Mouse (Mus musculus): Measurements from ENCODE around the gene Def8. TPM values are rescaled to one million over a fixed set of nuclear protein-coding genes. Genes with fewer than 3 reads are reported as not detected.

Def8 gene
- polyA plus RNA-seq, 1 experiment = 87.1 TPM

GRCm38 (mm10) chr8:123387041-123387440, 36.3 kb upstream of the Def8 start:
- TF ChIP-seq POLR2A (IDR thresholded peaks at IDR 0.05; ENCODE audit: low read depth, low read length) (no peak), CTCF (conservative IDR thresholded peaks at IDR 0.05; ENCODE audit: insufficient read depth, insufficient read length, low read depth, low read length) (no peak)
- whole genome bisulfite sequencing = 78% methylated on average over 3 of the region's 3 CpGs
- H3K27me3 ChIP-seq (replicated peaks; ENCODE audit: control insufficient read depth, insufficient read depth, low read length) = no peaks in the 10 kb centered on the region
- no peak overlapping the region for H3K4me3 ChIP-seq (ENCODE audit: insufficient read depth, low read depth, low read length)
- H3K4me1 ChIP-seq (ENCODE audit: control insufficient read depth, insufficient read depth, low read length) = no peaks in the 10 kb centered on the region
- no peak for DNase-seq
- H3K27ac ChIP-seq (ENCODE audit: insufficient read depth, low read depth, low read length) = no peak overlapping the region
- peaks cover 4% of the 10 kb centered on the region for H3K36me3 ChIP-seq (ENCODE audit: control insufficient read depth, insufficient read depth, low read length)

- H3K4me1 ChIP-seq (ENCODE audit: control insufficient read depth, insufficient read depth, low read length) = no peaks in the 10 kb centered on the region
- H3K36me3 ChIP-seq (ENCODE audit: control insufficient read depth, insufficient read depth, low read length) = peaks cover 4% of the 10 kb centered on the region
- H3K4me3 ChIP-seq (ENCODE audit: insufficient read depth, low read depth, low read length) = no peak overlapping the region
- WGBS = 84% methylated on average over 8 of the region's 8 CpGs
- no peak for TF ChIP-seq CTCF (conservative IDR thresholded peaks at IDR 0.05; ENCODE audit: insufficient read depth, insufficient read length, low read depth, low read length)
- TF ChIP-seq POLR2A (IDR thresholded peaks at IDR 0.05; ENCODE audit: low read depth, low read length) = no peak
- no peak for DNase-seq
- no peak overlapping the region for H3K27ac ChIP-seq (ENCODE audit: insufficient read depth, low read depth, low read length)
- H3K27me3 ChIP-seq (replicated peaks; ENCODE audit: control insufficient read depth, insufficient read depth, low read length) = no peaks in the 10 kb centered on the region
Observed at GRCm38 (mm10) chr8:123387801-123388200, 35.5 kb upstream of the Def8 start.

GRCm38 (mm10) chr8:123389026-123389425, 34.3 kb upstream of the Def8 start:
- Histone ChIP-seq H3K27me3 (replicated peaks; ENCODE audit: control insufficient read depth, insufficient read depth, low read length) (no peaks in the 10 kb centered on the region), H3K4me3 (ENCODE audit: insufficient read depth, low read depth, low read length) (no peak overlapping the region), H3K27ac (ENCODE audit: insufficient read depth, low read depth, low read length) (peak overlapping the region; percentile 37; the same call in 1 of the 2 replicates), H3K4me1 (ENCODE audit: control insufficient read depth, insufficient read depth, low read length) (no peaks in the 10 kb centered on the region), H3K36me3 (ENCODE audit: control insufficient read depth, insufficient read depth, low read length) (peaks cover 2% of the 10 kb centered on the region; the same call in 1 of the 2 replicates)
- WGBS = 62% methylated on average over 7 of the region's 7 CpGs
- TF ChIP-seq POLR2A (IDR thresholded peaks at IDR 0.05; ENCODE audit: low read depth, low read length) (no peak), CTCF (conservative IDR thresholded peaks at IDR 0.05; ENCODE audit: insufficient read depth, insufficient read length, low read depth, low read length) (no peak)
- peak; percentile 74 for DNase-seq

GRCm38 (mm10) chr8:123398308-123398707, 25.0 kb upstream of the Def8 start:
- WGBS = 92% methylated on average over 13 of the region's 13 CpGs
- H3K4me1 ChIP-seq (ENCODE audit: control insufficient read depth, insufficient read depth, low read length) = no peaks in the 10 kb centered on the region
- no peak overlapping the region for H3K27ac ChIP-seq (ENCODE audit: insufficient read depth, low read depth, low read length)
- no peaks in the 10 kb centered on the region for H3K27me3 ChIP-seq (replicated peaks; ENCODE audit: control insufficient read depth, insufficient read depth, low read length)
- no peak overlapping the region for H3K4me3 ChIP-seq (ENCODE audit: insufficient read depth, low read depth, low read length)
- no peak for DNase-seq
- TF ChIP-seq CTCF (conservative IDR thresholded peaks at IDR 0.05; ENCODE audit: insufficient read depth, insufficient read length, low read depth, low read length) = no peak
- TF ChIP-seq POLR2A (IDR thresholded peaks at IDR 0.05; ENCODE audit: low read depth, low read length) = no peak
- H3K36me3 ChIP-seq (ENCODE audit: control insufficient read depth, insufficient read depth, low read length) = peaks cover 2% of the 10 kb centered on the region; the same call in 1 of the 2 replicates

GRCm38 (mm10) chr8:123401936-123402335, 21.4 kb upstream of the Def8 start:
- TF ChIP-seq CTCF (conservative IDR thresholded peaks at IDR 0.05; ENCODE audit: insufficient read depth, insufficient read length, low read depth, low read length) (no peak), POLR2A (IDR thresholded peaks at IDR 0.05; ENCODE audit: low read depth, low read length) (no peak)
- no peak for DNase-seq
- H3K4me1 ChIP-seq (ENCODE audit: control insufficient read depth, insufficient read depth, low read length) = no peaks in the 10 kb centered on the region
- no peaks in the 10 kb centered on the region for H3K27me3 ChIP-seq (replicated peaks; ENCODE audit: control insufficient read depth, insufficient read depth, low read length)
- no peaks in the 10 kb centered on the region for H3K36me3 ChIP-seq (ENCODE audit: control insufficient read depth, insufficient read depth, low read length)
- 89% methylated on average over 9 of the region's 9 CpGs for WGBS
- no peak overlapping the region for H3K4me3 ChIP-seq (ENCODE audit: insufficient read depth, low read depth, low read length)
- no peak overlapping the region for H3K27ac ChIP-seq (ENCODE audit: insufficient read depth, low read depth, low read length)

- Histone ChIP-seq H3K36me3 (ENCODE audit: control insufficient read depth, insufficient read depth, low read length) (no peaks in the 10 kb centered on the region), H3K27me3 (replicated peaks; ENCODE audit: control insufficient read depth, insufficient read depth, low read length) (no peaks in the 10 kb centered on the region), H3K27ac (ENCODE audit: insufficient read depth, low read depth, low read length) (no peak overlapping the region), H3K4me1 (ENCODE audit: control insufficient read depth, insufficient read depth, low read length) (no peaks in the 10 kb centered on the region), H3K4me3 (ENCODE audit: insufficient read depth, low read depth, low read length) (no peak overlapping the region)
- 72% methylated on average over 9 of the region's 9 CpGs for WGBS
- TF ChIP-seq CTCF (conservative IDR thresholded peaks at IDR 0.05; ENCODE audit: insufficient read depth, insufficient read length, low read depth, low read length) = no peak
- TF ChIP-seq POLR2A (IDR thresholded peaks at IDR 0.05; ENCODE audit: low read depth, low read length) = no peak
- no peak for DNase-seq
Observed at GRCm38 (mm10) chr8:123402730-123403326, 20.5 kb upstream of the Def8 start.

- no peak for TF ChIP-seq CTCF (conservative IDR thresholded peaks at IDR 0.05; ENCODE audit: insufficient read depth, insufficient read length, low read depth, low read length)
- no peak for TF ChIP-seq POLR2A (IDR thresholded peaks at IDR 0.05; ENCODE audit: low read depth, low read length)
- Histone ChIP-seq H3K27ac (ENCODE audit: insufficient read depth, low read depth, low read length) (no peak overlapping the region), H3K4me3 (ENCODE audit: insufficient read depth, low read depth, low read length) (no peak overlapping the region), H3K27me3 (replicated peaks; ENCODE audit: control insufficient read depth, insufficient read depth, low read length) (no peaks in the 10 kb centered on the region), H3K4me1 (ENCODE audit: control insufficient read depth, insufficient read depth, low read length) (no peaks in the 10 kb centered on the region), H3K36me3 (ENCODE audit: control insufficient read depth, insufficient read depth, low read length) (no peaks in the 10 kb centered on the region)
- 20% methylated on average over 8 of the region's 8 CpGs for WGBS
- no peak for DNase-seq
Observed at GRCm38 (mm10) chr8:123404521-123404920, 18.8 kb upstream of the Def8 start.
